Mouse (Mus musculus) thymus, postnatal 4 days (tissue): ENCODE results near the gene Olfr1443.
"Not testable (repeated sequence)": the region's sequence is repeated elsewhere in the genome, so short reads cannot be mapped to it uniquely, and the experiment has no call there.

Source experiments
- DNase-seq: peaks from one replicate; pipeline ENCODE4 v3.0.0; 2021

Gene Olfr1443

GRCm38 (mm10) chr19:12677812-12678211 is at the start of gene Olfr1443:
TSS of gene Olfr1443 (plus strand) at chr19:12678112.
- DNase-seq: no peak

GRCm38 (mm10) chr19:12633176-12633575 is 44.7 kb upstream of the Olfr1443 start, which contains the start of gene Glyat:
TSS of gene Glyat (plus strand) at chr19:12633308.
- DNase-seq: no peak

DNA sequence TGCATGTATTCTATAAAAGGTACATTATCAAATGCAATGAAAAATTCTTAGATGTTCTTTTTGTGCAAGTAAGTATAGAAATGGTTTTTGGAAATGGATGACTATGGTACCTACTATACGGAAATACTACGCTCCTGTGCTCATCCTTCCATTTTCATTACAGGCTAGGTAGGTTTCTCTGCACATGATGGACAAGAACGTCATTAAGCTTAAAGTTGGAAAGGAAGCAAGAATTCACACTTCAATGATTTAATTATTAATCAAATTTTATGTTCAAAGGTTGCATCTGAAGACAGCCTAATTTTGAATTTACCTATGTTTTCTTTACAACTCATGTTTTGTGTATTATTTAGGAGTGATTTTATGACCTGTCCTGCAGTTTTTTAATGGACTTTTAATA is 43.7 kb upstream of the Olfr1443 start:
- DNase-seq: no peak

GRCm38 (mm10) chr19:12634963-12635362 is 42.9 kb upstream of the Olfr1443 start:
- DNase-seq: no peak

DNA sequence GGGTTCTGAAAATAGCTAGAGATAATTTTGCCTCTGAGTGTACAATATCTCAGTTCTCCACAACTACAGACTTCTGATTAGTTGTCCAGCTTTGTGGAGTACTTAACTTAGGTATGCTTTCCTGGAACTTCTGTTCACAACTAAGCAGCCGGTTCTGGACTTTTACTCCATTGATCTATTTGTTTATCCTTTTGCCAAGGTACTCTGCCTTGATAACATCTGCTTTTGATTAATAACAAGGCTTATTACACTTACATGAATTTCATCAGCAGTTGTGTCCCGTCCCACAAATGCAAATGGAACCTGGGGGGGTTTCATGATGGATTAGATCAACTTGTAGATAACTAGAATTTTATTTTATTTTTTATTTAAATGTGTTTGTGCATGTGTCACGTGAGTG is 41.0 kb upstream of the Olfr1443 start:
- no peak for DNase-seq

- no peak for DNase-seq
Observed at GRCm38 (mm10) chr19:12638049-12638448, 39.9 kb upstream of the Olfr1443 start.

DNA sequence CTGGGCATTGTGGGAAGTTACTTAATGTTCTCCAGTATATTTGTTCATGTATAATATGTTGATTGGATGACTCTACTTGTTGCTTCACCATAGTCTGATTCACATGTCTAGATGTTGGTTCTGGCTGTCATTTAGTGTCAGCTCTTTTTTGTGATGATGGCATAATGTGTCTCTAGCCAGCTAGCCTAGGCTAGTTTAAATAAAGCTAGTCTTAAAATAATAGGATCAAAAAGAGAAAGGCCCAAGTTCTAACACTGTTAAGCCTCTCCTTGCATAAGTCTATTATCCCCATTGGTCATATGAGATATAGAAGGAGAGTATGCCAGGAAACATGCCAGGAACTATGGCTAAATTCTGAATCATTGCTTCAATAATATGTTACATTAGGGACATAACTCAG is 28.4 kb upstream of the Olfr1443 start:
- DNase-seq: no peak

GRCm38 (mm10) chr19:12666156-12666555 is 11.8 kb upstream of the Olfr1443 start:
- no peak for DNase-seq

DNA sequence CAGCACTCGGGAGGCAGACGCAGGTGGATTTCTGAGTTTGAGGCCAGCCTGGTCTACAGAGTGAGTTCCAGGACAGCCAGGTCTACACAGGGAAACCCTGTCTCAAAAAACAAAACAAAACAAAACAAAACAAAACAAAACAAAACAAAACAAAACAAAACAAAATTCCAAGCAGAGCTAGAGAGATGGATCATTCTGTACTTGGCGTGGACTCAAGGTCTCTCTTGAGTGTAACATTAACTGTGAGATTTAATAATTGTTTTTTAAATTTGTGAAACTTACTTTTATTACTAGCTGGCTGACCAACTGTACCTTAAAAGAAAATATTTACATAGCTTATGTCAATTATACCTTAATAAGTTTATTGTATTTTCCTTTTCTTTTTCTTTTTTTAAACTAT is 9.3 kb upstream of the Olfr1443 start:
- DNase-seq: not testable (repeated sequence)

DNA sequence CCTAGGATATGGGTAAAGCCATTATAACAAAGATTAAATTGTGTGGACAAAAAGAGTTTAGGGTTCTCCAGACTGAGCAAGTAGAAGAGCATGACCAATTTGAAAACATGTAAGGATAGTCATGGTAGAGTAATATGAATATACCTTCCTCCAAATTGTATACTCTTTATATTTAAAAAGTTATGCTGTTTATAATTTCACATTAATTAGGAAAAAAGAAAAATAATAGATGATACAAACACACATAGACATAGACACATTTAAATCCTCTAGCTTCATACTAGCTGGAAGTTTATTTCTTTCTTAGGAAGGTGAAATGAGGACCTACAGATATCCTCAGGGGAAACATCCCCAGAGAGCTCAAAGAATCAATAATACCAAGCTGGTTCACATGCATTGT is 7.8 kb upstream of the Olfr1443 start, which contains the start of gene Olfr1442:
Olfr1442 (plus strand) TSS at position 301 of the 400 bp plus-strand sequence.
- no peak for DNase-seq

DNA sequence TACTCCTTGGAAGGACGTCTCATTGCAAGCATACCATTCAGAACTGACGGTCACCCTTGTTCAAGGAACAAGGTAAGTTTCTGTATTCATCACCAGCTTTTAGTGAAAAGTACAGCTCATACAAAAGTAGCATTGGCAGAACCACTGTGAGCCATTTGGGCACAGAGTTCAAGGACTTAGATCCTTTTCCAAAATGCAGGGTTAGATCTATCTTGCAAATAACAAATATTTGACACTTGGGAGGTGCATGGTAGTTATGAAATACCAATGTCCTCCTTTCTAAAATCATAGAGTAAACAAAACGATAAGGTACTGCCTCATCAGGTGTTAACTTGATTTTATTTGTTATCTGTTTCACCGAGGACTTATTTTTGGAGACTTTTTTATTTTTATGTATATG is 6.9 kb upstream of the Olfr1443 start:
- no peak for DNase-seq

- no peak for DNase-seq
Observed at GRCm38 (mm10) chr19:12684638-12685037, 6.7 kb downstream of the Olfr1443 start.

GRCm38 (mm10) chr19:12685231-12685630 is 7.3 kb downstream of the Olfr1443 start:
- DNase-seq: no peak

GRCm38 (mm10) chr19:12695590-12695989 is 17.7 kb downstream of the Olfr1443 start, which contains the start of gene Keg1:
TSS of gene Keg1 (plus strand) at chr19:12695786.
- no peak for DNase-seq

DNA sequence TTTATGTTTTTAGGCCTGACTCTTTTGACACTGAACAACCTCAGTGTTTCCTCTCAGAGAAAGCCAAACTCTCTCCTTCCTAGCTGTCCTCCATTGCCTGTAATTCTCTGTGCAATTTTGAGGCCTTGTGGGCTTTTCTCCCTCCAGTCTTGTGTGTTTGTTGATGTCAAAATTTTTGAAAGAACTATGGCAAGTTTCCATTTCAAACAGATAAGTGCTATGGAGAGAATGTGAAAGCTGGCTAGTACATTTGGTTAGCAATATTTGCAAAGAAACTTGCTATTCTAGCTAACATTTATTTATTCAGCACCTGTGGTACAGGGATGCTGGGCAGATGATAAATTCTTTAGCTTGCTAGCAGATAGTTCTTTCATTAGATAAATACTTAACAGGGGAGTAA is 18.3 kb downstream of the Olfr1443 start:
- DNase-seq: no peak

DNA sequence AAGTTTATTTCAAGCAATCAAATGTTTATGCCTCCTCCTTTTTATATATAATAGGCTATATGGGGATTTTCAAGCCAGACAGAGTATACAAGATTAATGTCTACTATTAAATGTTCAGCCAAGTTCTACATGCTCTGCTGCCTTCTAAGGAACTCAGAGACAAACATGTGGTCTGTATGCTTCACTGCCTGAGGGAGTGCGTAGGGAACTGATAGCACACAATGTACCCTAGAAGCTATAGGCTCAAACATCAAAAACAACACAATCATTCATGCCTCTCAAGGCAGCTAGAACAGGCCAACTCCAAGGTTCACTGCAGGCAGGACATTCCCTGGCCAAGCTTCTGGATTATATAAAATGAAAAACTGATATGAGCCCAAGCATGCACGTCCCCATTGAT is 30.5 kb downstream of the Olfr1443 start:
- DNase-seq: no peak

GRCm38 (mm10) chr19:12708986-12709385 is 31.1 kb downstream of the Olfr1443 start:
- no peak for DNase-seq

DNA sequence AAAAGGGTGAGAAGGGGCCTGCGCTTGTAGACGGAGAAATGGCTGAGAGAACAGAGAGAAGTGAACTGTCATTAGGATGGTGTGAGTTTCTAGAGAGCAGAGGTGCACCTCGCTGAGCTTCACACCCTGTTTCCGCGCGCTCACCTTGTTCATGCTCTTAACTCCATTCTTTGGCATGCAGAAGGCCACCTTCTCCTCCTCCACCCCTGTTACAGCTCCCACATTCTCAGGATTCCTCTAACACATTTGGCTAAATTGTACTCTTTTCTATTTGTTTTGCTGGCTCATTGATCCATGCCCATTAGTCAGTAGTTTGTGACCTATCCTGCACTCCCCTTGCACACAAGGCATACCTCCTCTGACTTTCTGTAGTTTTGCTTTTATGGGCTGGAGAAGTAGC is 41.3 kb downstream of the Olfr1443 start:
- DNase-seq: no peak

- no peak for DNase-seq
Observed at GRCm38 (mm10) chr19:12720463-12720862, 42.6 kb downstream of the Olfr1443 start.

DNA sequence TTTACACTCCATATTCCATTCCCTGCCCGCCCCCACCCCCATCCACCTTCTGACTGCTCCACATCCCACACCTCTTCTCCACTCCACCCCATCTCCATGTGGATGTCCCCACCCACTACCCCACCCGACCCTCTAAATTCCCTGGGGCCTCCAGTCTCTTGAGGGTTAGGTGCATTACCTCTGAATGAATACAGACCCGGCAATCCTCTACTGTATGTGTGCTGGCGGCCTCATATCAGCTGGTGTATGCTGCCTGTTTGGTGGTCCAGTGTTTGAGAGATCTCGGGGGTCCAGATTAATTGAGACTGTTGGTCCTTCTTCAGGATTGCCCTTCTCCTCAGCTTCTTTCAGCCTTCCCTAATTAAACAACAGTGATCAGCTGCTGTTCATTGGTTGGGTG is 43.0 kb downstream of the Olfr1443 start:
- DNase-seq: not testable (repeated sequence)

GRCm38 (mm10) chr19:12721596-12721995 is 43.7 kb downstream of the Olfr1443 start:
- not testable (repeated sequence) for DNase-seq

DNA sequence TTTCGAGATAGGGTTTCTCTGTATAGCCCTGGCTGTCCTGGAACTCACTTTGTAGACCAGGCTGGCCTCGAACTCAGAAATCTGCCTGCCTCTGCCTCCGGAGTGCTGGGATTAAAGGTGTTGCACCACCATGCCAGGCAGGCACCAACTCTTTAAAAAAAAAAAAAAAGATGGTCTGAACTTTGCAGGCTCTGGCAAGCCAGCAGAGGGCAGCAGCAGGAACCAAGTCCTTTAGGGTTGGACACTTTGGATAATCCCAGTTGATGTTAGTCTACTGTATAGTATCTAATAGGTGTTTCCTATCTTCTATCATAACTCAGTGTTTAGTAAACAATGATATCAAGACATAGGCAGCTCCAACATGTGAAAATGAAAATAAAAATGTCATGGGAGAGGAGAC is 44.4 kb downstream of the Olfr1443 start:
- peak; percentile 68 for DNase-seq

- DNase-seq: no peak
Observed at GRCm38 (mm10) chr19:12725851-12726250, 47.9 kb downstream of the Olfr1443 start.

DNA sequence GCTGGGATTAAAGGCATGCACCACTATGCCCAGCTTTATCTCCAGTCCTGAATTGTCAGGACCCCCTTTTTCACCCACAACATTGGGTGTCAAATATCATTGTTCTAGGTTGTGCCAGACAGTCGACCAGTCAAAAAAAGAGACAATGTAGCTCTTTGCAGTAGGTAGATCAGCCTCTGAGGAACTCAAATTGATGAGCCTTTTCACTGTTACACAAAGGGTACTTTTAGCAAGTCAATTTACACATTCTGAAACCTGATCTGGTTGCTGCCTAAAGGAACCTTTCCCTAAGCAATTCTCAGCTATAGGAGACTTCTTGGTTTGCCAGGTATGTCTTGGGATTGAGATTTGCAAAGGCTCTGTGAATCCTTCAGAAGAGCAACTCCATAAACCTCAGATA is 53.1 kb downstream of the Olfr1443 start:
- DNase-seq: no peak

DNA sequence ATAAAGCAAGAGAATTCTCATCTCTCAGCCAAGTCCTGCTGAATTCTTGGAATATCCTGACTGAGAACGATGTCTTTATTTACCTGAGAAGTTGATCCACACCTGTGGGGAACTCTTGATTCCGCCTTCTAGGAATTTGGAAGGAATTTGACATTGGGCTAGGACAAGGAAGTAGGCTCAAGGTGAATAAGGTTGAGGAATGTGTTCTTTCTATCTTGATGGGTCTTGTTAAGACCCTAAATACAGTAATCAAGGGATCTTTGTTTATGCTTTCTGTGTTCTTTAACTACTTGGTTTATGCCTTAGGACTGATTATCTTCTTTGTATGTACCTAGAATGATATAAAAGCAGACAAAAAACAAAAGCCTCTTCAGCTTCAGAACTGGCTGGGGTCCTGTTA is 54.0 kb downstream of the Olfr1443 start:
- no peak for DNase-seq
